Mouse (Mus musculus): ENCODE results near the gene P3h4. TPM values are rescaled to one million over a fixed set of nuclear protein-coding genes. Genes with fewer than 3 reads are reported as not detected.

Gene P3h4
- polyA plus RNA-seq, 1 experiment from 2014 or later, result 68.0 TPM

GRCm38 (mm10) chr11:100406273-100406672 lies 8.4 kb downstream of the P3h4 start:
- H3K4me3 ChIP-seq (ENCODE audit: low read depth, low read length), result no peak overlapping the region
- H3K9ac ChIP-seq (replicated peaks; ENCODE audit: low read depth, low read length), result no peak overlapping the region
- peaks cover 26% of the 10 kb centered on the region; the same call in 1 of the 2 replicates for H3K4me1 ChIP-seq (ENCODE audit: control insufficient read depth, insufficient read depth, low read length)
- 72% methylated on average over 8 of the region's 8 CpGs for whole genome bisulfite sequencing
- H3K36me3 ChIP-seq (ENCODE audit: control insufficient read depth, insufficient read depth, low read length), result peaks cover 17% of the 10 kb centered on the region
- no peaks in the 10 kb centered on the region for H3K27me3 ChIP-seq (ENCODE audit: control insufficient read depth, insufficient read depth, low read length)
- H3K9me3 ChIP-seq (ENCODE audit: control insufficient read depth, low read depth, low read length), result no peaks in the 10 kb centered on the region
- no peak; the same call in 1 of the 2 replicates for ATAC-seq (ENCODE audit: insufficient number of reproducible peaks, insufficient read depth, low FRiP score, low read depth)
- H3K4me2 ChIP-seq (replicated peaks; ENCODE audit: low read depth, low read length), result no peak overlapping the region
- H3K27ac ChIP-seq (ENCODE audit: low read length), result peak overlapping the region; percentile 21; the same call in 1 of the 2 replicates

- no peak overlapping the region for H3K4me3 ChIP-seq (ENCODE audit: low read depth, low read length)
- H3K4me1 ChIP-seq (ENCODE audit: control insufficient read depth, insufficient read depth, low read length), result peaks cover 33% of the 10 kb centered on the region; the same call in 1 of the 2 replicates
- no peaks in the 10 kb centered on the region for H3K9me3 ChIP-seq (ENCODE audit: control insufficient read depth, low read depth, low read length)
- no peak for ATAC-seq (ENCODE audit: insufficient number of reproducible peaks, insufficient read depth, low FRiP score, low read depth)
- WGBS, result 85% methylated on average over 3 of the region's 3 CpGs
- no peak overlapping the region for H3K27ac ChIP-seq (ENCODE audit: low read length)
- H3K4me2 ChIP-seq (replicated peaks; ENCODE audit: low read depth, low read length), result no peak overlapping the region
- H3K36me3 ChIP-seq (ENCODE audit: control insufficient read depth, insufficient read depth, low read length), result peaks cover 11% of the 10 kb centered on the region
- no peak overlapping the region for H3K9ac ChIP-seq (replicated peaks; ENCODE audit: low read depth, low read length)
- H3K27me3 ChIP-seq (ENCODE audit: control insufficient read depth, insufficient read depth, low read length), result no peaks in the 10 kb centered on the region
These were observed 10.1 kb downstream of the P3h4 start for GRCm38 (mm10) chr11:100404456-100405074.

GRCm38 (mm10) chr11:100403445-100404134 lies 11.0 kb downstream of the P3h4 start:
- Histone ChIP-seq H3K27me3 (ENCODE audit: control insufficient read depth, insufficient read depth, low read length) (no peaks in the 10 kb centered on the region), H3K4me1 (ENCODE audit: control insufficient read depth, insufficient read depth, low read length) (peaks cover 33% of the 10 kb centered on the region; the same call in 1 of the 2 replicates), H3K4me2 (replicated peaks; ENCODE audit: low read depth, low read length) (no peak overlapping the region), H3K27ac (ENCODE audit: low read length) (peak overlapping the region; percentile 61; the same call in 1 of the 2 replicates), H3K9me3 (ENCODE audit: control insufficient read depth, low read depth, low read length) (no peaks in the 10 kb centered on the region), H3K4me3 (ENCODE audit: low read depth, low read length) (no peak overlapping the region), H3K36me3 (ENCODE audit: control insufficient read depth, insufficient read depth, low read length) (peaks cover 3% of the 10 kb centered on the region), H3K9ac (replicated peaks; ENCODE audit: low read depth, low read length) (no peak overlapping the region)
- ATAC-seq (ENCODE audit: insufficient number of reproducible peaks, insufficient read depth, low FRiP score, low read depth), result 0 out of 2 replicates have a peak, but pooled peaks have one; percentile 16
- 33% methylated on average over 10 of the region's 10 CpGs for WGBS

GRCm38 (mm10) chr11:100402682-100403081 lies 12.0 kb downstream of the P3h4 start:
- H3K9ac ChIP-seq (replicated peaks; ENCODE audit: low read depth, low read length), result no peak overlapping the region
- 45% methylated on average over 2 of the region's 2 CpGs for WGBS
- no peaks in the 10 kb centered on the region for H3K9me3 ChIP-seq (ENCODE audit: control insufficient read depth, low read depth, low read length)
- peak; percentile 25 for ATAC-seq (ENCODE audit: insufficient number of reproducible peaks, insufficient read depth, low FRiP score, low read depth)
- H3K27ac ChIP-seq (ENCODE audit: low read length), result peak overlapping the region; percentile 61; the same call in 1 of the 2 replicates
- H3K27me3 ChIP-seq (ENCODE audit: control insufficient read depth, insufficient read depth, low read length), result no peaks in the 10 kb centered on the region
- H3K4me3 ChIP-seq (ENCODE audit: low read depth, low read length), result no peak overlapping the region
- peaks cover 31% of the 10 kb centered on the region; the same call in 1 of the 2 replicates for H3K4me1 ChIP-seq (ENCODE audit: control insufficient read depth, insufficient read depth, low read length)
- H3K4me2 ChIP-seq (replicated peaks; ENCODE audit: low read depth, low read length), result no peak overlapping the region
- H3K36me3 ChIP-seq (ENCODE audit: control insufficient read depth, insufficient read depth, low read length), result no peaks in the 10 kb centered on the region

GRCm38 (mm10) chr11:100402240-100402639 lies 12.4 kb downstream of the P3h4 start:
- no peak for ATAC-seq (ENCODE audit: insufficient number of reproducible peaks, insufficient read depth, low FRiP score, low read depth)
- H3K4me2 ChIP-seq (replicated peaks; ENCODE audit: low read depth, low read length), result no peak overlapping the region
- WGBS, result 23% methylated on average over 6 of the region's 6 CpGs
- no peak overlapping the region for H3K4me3 ChIP-seq (ENCODE audit: low read depth, low read length)
- H3K27ac ChIP-seq (ENCODE audit: low read length), result no peak overlapping the region; the same call in 1 of the 2 replicates
- no peak overlapping the region for H3K9ac ChIP-seq (replicated peaks; ENCODE audit: low read depth, low read length)
- peaks cover 32% of the 10 kb centered on the region; the same call in 1 of the 2 replicates for H3K4me1 ChIP-seq (ENCODE audit: control insufficient read depth, insufficient read depth, low read length)
- no peaks in the 10 kb centered on the region for H3K27me3 ChIP-seq (ENCODE audit: control insufficient read depth, insufficient read depth, low read length)
- no peaks in the 10 kb centered on the region for H3K9me3 ChIP-seq (ENCODE audit: control insufficient read depth, low read depth, low read length)
- H3K36me3 ChIP-seq (ENCODE audit: control insufficient read depth, insufficient read depth, low read length), result no peaks in the 10 kb centered on the region

GRCm38 (mm10) chr11:100400842-100401241 lies 13.8 kb downstream of the P3h4 start:
- Histone ChIP-seq H3K27ac (ENCODE audit: low read length) (no peak overlapping the region), H3K9ac (replicated peaks; ENCODE audit: low read depth, low read length) (no peak overlapping the region), H3K4me3 (ENCODE audit: low read depth, low read length) (no peak overlapping the region), H3K4me2 (replicated peaks; ENCODE audit: low read depth, low read length) (no peak overlapping the region), H3K4me1 (ENCODE audit: control insufficient read depth, insufficient read depth, low read length) (peaks cover 33% of the 10 kb centered on the region), H3K27me3 (ENCODE audit: control insufficient read depth, insufficient read depth, low read length) (no peaks in the 10 kb centered on the region), H3K36me3 (ENCODE audit: control insufficient read depth, insufficient read depth, low read length) (no peaks in the 10 kb centered on the region), H3K9me3 (ENCODE audit: control insufficient read depth, low read depth, low read length) (no peaks in the 10 kb centered on the region)
- no peak for ATAC-seq (ENCODE audit: insufficient number of reproducible peaks, insufficient read depth, low FRiP score, low read depth)
- WGBS, result 70% methylated on average over 6 of the region's 6 CpGs

- Histone ChIP-seq H3K4me1 (ENCODE audit: control insufficient read depth, insufficient read depth, low read length) (peaks cover 42% of the 10 kb centered on the region), H3K27ac (ENCODE audit: low read length) (peak overlapping the region; percentile 39)
These were observed 14.7 kb downstream of the P3h4 start for GRCm38 (mm10) chr11:100399727-100400538.

GRCm38 (mm10) chr11:100399320-100399719 lies 15.3 kb downstream of the P3h4 start:
- H3K27ac ChIP-seq (ENCODE audit: low read length), result no peak overlapping the region
- H3K9me3 ChIP-seq (ENCODE audit: control insufficient read depth, low read depth, low read length), result no peaks in the 10 kb centered on the region
- H3K4me3 ChIP-seq (ENCODE audit: low read depth, low read length), result no peak overlapping the region
- ATAC-seq (ENCODE audit: insufficient number of reproducible peaks, insufficient read depth, low FRiP score, low read depth), result no peak
- no peaks in the 10 kb centered on the region for H3K36me3 ChIP-seq (ENCODE audit: control insufficient read depth, insufficient read depth, low read length)
- no peak overlapping the region; the same call in 1 of the 2 replicates for H3K9ac ChIP-seq (replicated peaks; ENCODE audit: low read depth, low read length)
- 70% methylated on average over 9 of the region's 9 CpGs for WGBS
- no peaks in the 10 kb centered on the region for H3K27me3 ChIP-seq (ENCODE audit: control insufficient read depth, insufficient read depth, low read length)
- peaks cover 48% of the 10 kb centered on the region for H3K4me1 ChIP-seq (ENCODE audit: control insufficient read depth, insufficient read depth, low read length)
- no peak overlapping the region for H3K4me2 ChIP-seq (replicated peaks; ENCODE audit: low read depth, low read length)

More at GRCm38 (mm10) chr11:100399727-100400538, 14.7 kb downstream of the P3h4 start:
- WGBS, result 68% methylated on average over 12 of the region's 12 CpGs
- H3K4me2 ChIP-seq (replicated peaks; ENCODE audit: low read depth, low read length), result no peak overlapping the region
- H3K36me3 ChIP-seq (ENCODE audit: control insufficient read depth, insufficient read depth, low read length), result no peaks in the 10 kb centered on the region
- ATAC-seq (ENCODE audit: insufficient number of reproducible peaks, insufficient read depth, low FRiP score, low read depth), result no peak
- no peak overlapping the region for H3K9ac ChIP-seq (replicated peaks; ENCODE audit: low read depth, low read length)
- no peak overlapping the region for H3K4me3 ChIP-seq (ENCODE audit: low read depth, low read length)
- no peaks in the 10 kb centered on the region for H3K9me3 ChIP-seq (ENCODE audit: control insufficient read depth, low read depth, low read length)
- no peaks in the 10 kb centered on the region for H3K27me3 ChIP-seq (ENCODE audit: control insufficient read depth, insufficient read depth, low read length)

Measured in stomach, embryonic 14.5 days (tissue).